Mouse (Mus musculus) myocyte (in vitro differentiated cells): ENCODE results near the gene Flnc. TPM values are rescaled to one million over a fixed set of nuclear protein-coding genes. Genes with fewer than 3 reads are reported as not detected.
A peak's percentile ranks its signal among the peaks of the same experiment; 100 is the strongest.

ENCODE experiments used
- H3K27me3 ChIP-seq: one replicate; pipeline ENCODE4 v1.6.1; 2011; ENCODE audit not compliant: control insufficient read depth, insufficient read depth, insufficient read length
- H3K36me3 ChIP-seq: one replicate; pipeline ENCODE4 v1.6.1; 2011; ENCODE audit not compliant: control insufficient read depth, insufficient read depth
- H3K4me2 ChIP-seq: one replicate; pipeline ENCODE4 v1.6.1; 2011; ENCODE audit warnings: low read depth, control low read depth
- H3K4me3 ChIP-seq: one replicate; pipeline ENCODE4 v1.5.1; 2011; ENCODE audit warnings: mild to moderate bottlenecking, control low read depth, moderate library complexity
- H3K79me2 ChIP-seq: one replicate; pipeline ENCODE4 v1.6.1; 2011; ENCODE audit not compliant: control insufficient read depth, insufficient read depth
- H3ac ChIP-seq: one replicate; pipeline ENCODE4 v1.6.1; 2011; ENCODE audit not compliant: control insufficient read depth, insufficient read length
- CEBPB ChIP-seq: IDR thresholded peaks from 2 replicates; pipeline ENCODE4 v1.6.1; 2011; ENCODE audit warnings: mild to moderate bottlenecking, moderate library complexity; ENCODE audit not compliant: poor library complexity, insufficient read depth, severe bottlenecking
- E2F4 ChIP-seq: IDR thresholded peaks from one replicate; pipeline ENCODE4 v1.6.1; 2011; ENCODE audit warnings: mild to moderate bottlenecking, control low read depth, moderate library complexity; ENCODE audit not compliant: insufficient read depth
- MAX ChIP-seq: IDR thresholded peaks from one replicate; pipeline ENCODE4 v1.6.1; 2011; ENCODE audit warnings: low read depth, mild to moderate bottlenecking, control low read depth
- MYOD1 ChIP-seq, 3 experiments: IDR thresholded peaks; one replicate each; pipeline ENCODE4 v1.6.1; 2011; ENCODE audit warnings: control low read depth in 2 of 3, low read depth in 2 of 3, mild to moderate bottlenecking in 2 of 3, moderate library complexity in 1 of 3; ENCODE audit not compliant: insufficient read length in 2 of 3, control insufficient read depth in 1 of 3
- MYOG ChIP-seq, 3 experiments: IDR thresholded peaks; one replicate each; pipeline ENCODE4 v1.6.1; 2011; ENCODE audit warnings: control low read depth in 2 of 3, low read depth in 2 of 3, mild to moderate bottlenecking in 2 of 3; ENCODE audit not compliant: insufficient read length in 2 of 3, control insufficient read depth in 1 of 3, insufficient read depth in 1 of 3
- POLR2A ChIP-seq: IDR thresholded peaks from one replicate; pipeline ENCODE4 v1.6.1; 2011; ENCODE audit warnings: low read depth, mild to moderate bottlenecking, control low read depth, moderate library complexity; ENCODE audit not compliant: insufficient read length
- POLR2AphosphoS2 ChIP-seq: IDR thresholded peaks from one replicate; pipeline ENCODE4 v1.6.1; 2011; ENCODE audit warnings: low read depth, control low read depth; ENCODE audit not compliant: insufficient read length
- REST ChIP-seq: IDR thresholded peaks from one replicate; pipeline ENCODE4 v1.6.1; 2011; ENCODE audit warnings: mild to moderate bottlenecking, control low read depth, moderate library complexity; ENCODE audit not compliant: insufficient read depth, insufficient read length
- SRF ChIP-seq: IDR thresholded peaks from one replicate; pipeline ENCODE4 v1.6.1; 2011; ENCODE audit warnings: low read depth; ENCODE audit not compliant: control insufficient read depth, insufficient read length
- TCF12 ChIP-seq: IDR thresholded peaks from one replicate; pipeline ENCODE4 v1.6.1; 2011; ENCODE audit warnings: mild to moderate bottlenecking, control low read depth; ENCODE audit not compliant: poor library complexity, insufficient read depth, severe bottlenecking
- TCF3 ChIP-seq: IDR thresholded peaks from one replicate; pipeline ENCODE4 v1.6.1; 2011; ENCODE audit warnings: low read depth, control low read depth; ENCODE audit not compliant: insufficient read length
- USF1 ChIP-seq: IDR thresholded peaks from one replicate; pipeline ENCODE4 v1.6.1; 2011; ENCODE audit warnings: low read depth, mild to moderate bottlenecking, control low read depth, moderate library complexity
- polyA plus RNA-seq: library from polyadenylated mRNA; unstranded; fragments of >200 nt; fragmentation: generic; extraction: Trizol; gene quantifications from one replicate; pipeline ENCODE4 v1.2.1, GENCODE M21; 2012; ENCODE audit warnings: missing spikeins

The Flnc gene
- polyA plus RNA-seq, 1 experiment = 268 TPM

- TF ChIP-seq POLR2A (peak; percentile 41), POLR2AphosphoS2 (peak; percentile 70), SRF (no peak), TCF3 (no peak)
- peak overlapping the region; percentile 100 for H3K4me3 ChIP-seq
- peaks cover 44% of the 10 kb centered on the region for H3K79me2 ChIP-seq
- H3K36me3 ChIP-seq = peaks cover 43% of the 10 kb centered on the region
- peak overlapping the region; percentile 49 for H3ac ChIP-seq
- peak overlapping the region; percentile 86 for H3K4me2 ChIP-seq
- no peaks in the 10 kb centered on the region for H3K27me3 ChIP-seq
Observed at GRCm38 (mm10) chr6:29436461-29436934, 3.4 kb downstream of the Flnc start.

- TF ChIP-seq POLR2A (peak; percentile 53), CEBPB (no peak), TCF12 (peak; percentile 62), TCF3 (peak; percentile 93), MYOD1 (IDR thresholded peaks at IDR 0.05; ENCODE audit: control insufficient read depth in 1 of 3, insufficient read length in 2 of 3, low read depth in 2 of 3) (peak; percentile 97 to 100 (median 99)), MYOG (IDR thresholded peaks at IDR 0.05; ENCODE audit: control insufficient read depth in 1 of 3, insufficient read depth in 1 of 3, insufficient read length in 2 of 3, low read depth in 2 of 3) (peak; percentile 83 to 97 (median 96)), POLR2AphosphoS2 (peak; percentile 86), SRF (peak; percentile 80), E2F4 (no peak)
- Histone ChIP-seq H3K4me3 (no peak overlapping the region), H3K4me2 (peak overlapping the region; percentile 86), H3K27me3 (no peaks in the 10 kb centered on the region), H3ac (no peak overlapping the region), H3K36me3 (peaks cover 71% of the 10 kb centered on the region), H3K79me2 (peaks cover 33% of the 10 kb centered on the region)
Observed at GRCm38 (mm10) chr6:29439251-29439650, 6.2 kb downstream of the Flnc start.

GRCm38 (mm10) chr6:29439789-29440188 is 6.7 kb downstream of the Flnc start:
- TF ChIP-seq TCF12 = no peak
- TF ChIP-seq POLR2AphosphoS2 = peak; percentile 46
- TF ChIP-seq SRF = no peak
- TF ChIP-seq POLR2A = peak; percentile 41
- Histone ChIP-seq H3ac (no peak overlapping the region), H3K36me3 (peaks cover 76% of the 10 kb centered on the region), H3K79me2 (peaks cover 27% of the 10 kb centered on the region), H3K4me3 (no peak overlapping the region), H3K4me2 (peak overlapping the region; percentile 53), H3K27me3 (no peaks in the 10 kb centered on the region)

GRCm38 (mm10) chr6:29444773-29445172 is 11.7 kb downstream of the Flnc start:
- H3K4me3 ChIP-seq = no peak overlapping the region
- no peaks in the 10 kb centered on the region for H3K27me3 ChIP-seq
- H3ac ChIP-seq = no peak overlapping the region
- no peaks in the 10 kb centered on the region for H3K79me2 ChIP-seq
- TF ChIP-seq POLR2A (peak; percentile 45), CEBPB (no peak), POLR2AphosphoS2 (peak; percentile 71), MYOG (IDR thresholded peaks at IDR 0.05; ENCODE audit: control insufficient read depth in 1 of 3, insufficient read depth in 1 of 3, insufficient read length in 2 of 3, low read depth in 2 of 3) (no peak)
- H3K36me3 ChIP-seq = peaks cover 96% of the 10 kb centered on the region
- H3K4me2 ChIP-seq = no peak overlapping the region

- no peak overlapping the region for H3K4me3 ChIP-seq
- no peaks in the 10 kb centered on the region for H3K27me3 ChIP-seq
- no peak overlapping the region for H3ac ChIP-seq
- peaks cover 96% of the 10 kb centered on the region for H3K36me3 ChIP-seq
- H3K4me2 ChIP-seq = no peak overlapping the region
- TF ChIP-seq TCF3 (no peak), REST (no peak), MYOG (IDR thresholded peaks at IDR 0.05; ENCODE audit: control insufficient read depth in 1 of 3, insufficient read depth in 1 of 3, insufficient read length in 2 of 3, low read depth in 2 of 3) (no peak), E2F4 (no peak), POLR2AphosphoS2 (no peak), USF1 (no peak), TCF12 (no peak), CEBPB (no peak), MYOD1 (IDR thresholded peaks at IDR 0.05; ENCODE audit: control insufficient read depth in 1 of 3, insufficient read length in 2 of 3, low read depth in 2 of 3) (no peak), POLR2A (no peak), SRF (no peak), MAX (no peak)
- no peaks in the 10 kb centered on the region for H3K79me2 ChIP-seq
Observed at GRCm38 (mm10) chr6:29445354-29445753, 12.3 kb downstream of the Flnc start.

- Histone ChIP-seq H3K27me3 (no peaks in the 10 kb centered on the region), H3K4me2 (no peak overlapping the region), H3K79me2 (no peaks in the 10 kb centered on the region), H3K36me3 (peaks cover 90% of the 10 kb centered on the region), H3K4me3 (no peak overlapping the region), H3ac (no peak overlapping the region)
- TF ChIP-seq CEBPB (no peak), TCF3 (no peak), REST (no peak), POLR2AphosphoS2 (no peak), E2F4 (no peak), POLR2A (no peak), TCF12 (no peak)
Observed at GRCm38 (mm10) chr6:29449858-29450257, 16.8 kb downstream of the Flnc start.
